Mouse (Mus musculus) forebrain, postnatal 0 days (tissue): ENCODE data around the gene 2410131K14Rik. TPM values are rescaled to one million over a fixed set of nuclear protein-coding genes. Genes with fewer than 3 reads are reported as not detected.

Experiments used
- ATAC-seq: fragments of 200-750 bp; cut with Nextera tagmentation; 2 replicates; pipeline ENCODE4 v1.8.0; 2017; ENCODE audit warnings: mild to moderate bottlenecking, moderate library complexity
- DNase-seq: peaks from one replicate; pipeline ENCODE4 v3.0.0-alpha.2; 2015
- H3K27ac ChIP-seq: fragments of 300-500 bp; sonication (generic); 2 replicates; pipeline ENCODE4 v1.5.1; 2014; ENCODE audit warnings: low read depth, mild to moderate bottlenecking, antibody characterized with exemption, low read length, moderate library complexity, mixed read lengths
- H3K27me3 ChIP-seq: fragments of 300-500 bp; sonication (generic); 2 replicates; pipeline ENCODE4 v1.6.1; 2014; ENCODE audit warnings: mild to moderate bottlenecking, low read length, mixed read lengths; ENCODE audit not compliant: insufficient read depth
- H3K36me3 ChIP-seq: fragments of 300-500 bp; sonication (generic); 2 replicates; pipeline ENCODE4 v1.6.1; 2014; ENCODE audit warnings: mild to moderate bottlenecking, moderate library complexity; ENCODE audit not compliant: insufficient read depth
- H3K4me1 ChIP-seq: fragments of 300-500 bp; sonication (generic); 2 replicates; pipeline ENCODE4 v1.6.1; 2014; ENCODE audit warnings: antibody characterized with exemption; ENCODE audit not compliant: insufficient read depth
- H3K4me2 ChIP-seq: fragments of 300-500 bp; sonication (generic); 2 replicates; pipeline ENCODE4 v1.6.1; 2014; ENCODE audit warnings: low read depth, mild to moderate bottlenecking, moderate library complexity
- H3K4me3 ChIP-seq: fragments of 300-500 bp; sonication (generic); 2 replicates; pipeline ENCODE4 v1.5.1; 2014; ENCODE audit warnings: low read depth, low read length, mixed read lengths
- H3K9ac ChIP-seq: fragments of 300-500 bp; sonication (generic); 2 replicates; pipeline ENCODE4 v1.6.1; 2014; ENCODE audit warnings: mild to moderate bottlenecking
- H3K9me3 ChIP-seq: fragments of 300-500 bp; sonication (generic); 2 replicates; pipeline ENCODE4 v1.6.1; 2016; ENCODE audit warnings: low read length
- CTCF ChIP-seq: sonication (generic); IDR thresholded peaks from 2 replicates; pipeline ENCODE4 v1.5.1; 2016; ENCODE audit warnings: antibody characterized with exemption, control low read depth, low read depth
- WGBS: fragments of 180-500 bp; shearing (Covaris S2); extraction: QIAGEN DNeasy Blood & Tissue Kit; methylation state at CpG from one replicate; pipeline ENCODE4 v1.1.7; 2014; 5-methylcytosine and 5-hydroxymethylcytosine counted together
- polyA plus RNA-seq: library from polyadenylated mRNA; unstranded; fragments of >200 nt; fragmentation: Nextera tagmentation; extraction: Ambion mirVana; gene quantifications from 2 replicates; pipeline ENCODE4 v1.2.1, GENCODE M21; 2015
- total RNA-seq: library from RNA; depleted of rRNA; stranded (reverse); fragments of >200 nt; gene quantifications from 2 replicates; pipeline ENCODE4 v1.2.3, GENCODE M21; 2014

Gene 2410131K14Rik
- total and polyA plus RNA-seq, 2 experiments from 2014 or later = 19.1 to 31.2 TPM

DNA sequence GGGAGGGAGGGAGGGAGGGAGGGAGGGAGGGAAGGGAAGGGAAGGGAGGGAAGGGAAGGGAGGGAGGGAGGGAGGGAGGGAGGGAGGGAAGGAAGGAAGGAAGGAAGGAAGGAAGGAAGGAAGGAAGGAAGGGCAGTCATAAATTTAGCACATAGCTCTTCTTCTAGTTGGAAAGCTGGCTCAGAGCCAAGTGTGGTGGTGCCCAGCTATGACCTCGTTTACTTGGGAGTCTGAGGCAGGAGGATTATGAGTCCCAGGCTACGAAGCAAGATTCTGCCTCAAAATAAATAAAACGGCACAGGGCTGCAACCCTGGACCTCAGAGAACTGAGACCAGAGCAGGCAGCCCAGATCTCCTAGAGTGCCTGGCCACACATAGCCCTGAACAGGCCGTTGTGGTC is 47.4 kb downstream of the 2410131K14Rik start:
- H3K4me3 ChIP-seq = no peak overlapping the region

DNA sequence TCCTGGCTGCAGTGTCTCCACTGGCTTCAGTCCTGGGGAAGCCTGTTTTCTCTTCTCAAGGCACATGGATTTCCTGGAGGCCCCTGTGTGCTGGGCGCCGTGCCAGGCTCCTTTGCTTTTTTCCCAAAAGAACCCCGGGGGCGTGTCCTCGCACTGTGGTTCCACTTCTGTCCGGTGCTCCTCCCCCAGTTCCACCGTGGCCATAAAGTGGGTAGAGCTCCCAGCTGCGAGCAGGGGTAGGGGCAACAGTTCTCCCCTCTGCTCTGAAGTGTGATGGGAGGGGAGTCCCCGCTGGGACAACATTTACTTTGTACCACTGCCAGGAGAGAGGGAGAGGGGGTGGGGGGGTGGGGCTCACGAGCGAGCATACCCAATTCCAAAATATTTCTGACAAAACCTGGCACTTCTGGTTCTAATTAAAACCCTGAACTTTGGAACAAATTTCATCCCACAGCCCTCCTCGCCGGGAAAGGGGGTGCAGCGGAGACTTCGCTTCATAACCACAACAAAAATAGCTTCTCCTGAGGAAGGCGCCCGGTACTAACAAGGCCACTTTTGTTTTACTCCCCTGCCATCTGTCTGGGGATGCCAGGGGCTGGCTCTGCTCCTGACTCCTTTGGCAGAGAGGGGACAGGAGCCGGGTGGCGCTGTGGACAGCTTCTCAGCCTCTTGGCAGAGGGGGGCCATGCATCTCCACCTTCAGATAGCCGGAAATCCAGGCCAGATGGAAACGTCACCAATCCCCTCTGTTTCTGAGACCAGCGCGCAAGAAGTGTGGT is 49.2 kb downstream of the 2410131K14Rik start:
- DNase-seq = peak; percentile 85
- H3K27ac ChIP-seq = peak overlapping the region; percentile 15; the same call in 1 of the 2 replicates
- H3K9me3 ChIP-seq = no peaks in the 10 kb centered on the region
- ATAC-seq = peak; percentile 89
- peak; percentile 33 for TF ChIP-seq CTCF
- H3K4me1 ChIP-seq = 0 out of 2 replicates have a peak, but pooled peaks cover 9% of the 10 kb centered on the region
- no peak overlapping the region for H3K9ac ChIP-seq
- no peaks in the 10 kb centered on the region for H3K36me3 ChIP-seq
- H3K4me3 ChIP-seq = no peak overlapping the region
- H3K27me3 ChIP-seq = no peaks in the 10 kb centered on the region
- WGBS = 8% methylated on average over 23 of the region's 23 CpGs
- H3K4me2 ChIP-seq = peak overlapping the region; percentile 36

More for the DNA sequence above, 47.4 kb downstream of the 2410131K14Rik start:
- H3K9me3 ChIP-seq = no peaks in the 10 kb centered on the region
- 0 out of 2 replicates have a peak, but pooled peaks cover 3% of the 10 kb centered on the region for H3K4me1 ChIP-seq
- DNase-seq = no peak
- H3K9ac ChIP-seq = no peak overlapping the region
- H3K36me3 ChIP-seq = no peaks in the 10 kb centered on the region
- WGBS = 48% methylated on average over 4 of the region's 4 CpGs
- H3K27ac ChIP-seq = no peak overlapping the region
- H3K27me3 ChIP-seq = no peaks in the 10 kb centered on the region
- no peak for TF ChIP-seq CTCF
- H3K4me2 ChIP-seq = no peak overlapping the region
- no peak for ATAC-seq

DNA sequence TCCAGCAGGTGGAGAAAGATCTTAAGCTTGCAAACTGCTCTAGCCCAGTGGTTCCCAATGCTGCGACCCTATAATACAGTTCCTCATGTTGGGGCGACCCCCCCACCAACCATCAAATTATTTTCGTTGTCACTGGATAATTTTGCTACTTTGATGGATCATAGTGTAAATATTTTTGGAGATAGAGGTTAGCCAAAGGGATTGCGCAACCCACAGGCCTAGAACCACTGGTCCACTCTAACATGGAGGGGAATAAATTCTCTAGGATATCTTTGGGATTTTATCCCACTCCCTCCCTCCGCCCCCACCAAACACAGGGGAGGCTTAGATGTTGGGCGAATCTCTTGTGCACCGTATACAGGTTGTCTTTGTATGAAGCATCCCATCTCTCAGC is 49.8 kb downstream of the 2410131K14Rik start:
- no peak for TF ChIP-seq CTCF
- no peak overlapping the region for H3K4me3 ChIP-seq
- no peak overlapping the region for H3K9ac ChIP-seq
- no peak for ATAC-seq
- 86% methylated on average over 7 of the region's 7 CpGs for WGBS
- H3K27ac ChIP-seq = no peak overlapping the region
- no peaks in the 10 kb centered on the region for H3K27me3 ChIP-seq
- H3K9me3 ChIP-seq = no peaks in the 10 kb centered on the region
- H3K36me3 ChIP-seq = no peaks in the 10 kb centered on the region
- no peak for DNase-seq
- H3K4me2 ChIP-seq = peak overlapping the region; percentile 36; the same call in 1 of the 2 replicates
- 0 out of 2 replicates have a peak, but pooled peaks cover 9% of the 10 kb centered on the region for H3K4me1 ChIP-seq

DNA sequence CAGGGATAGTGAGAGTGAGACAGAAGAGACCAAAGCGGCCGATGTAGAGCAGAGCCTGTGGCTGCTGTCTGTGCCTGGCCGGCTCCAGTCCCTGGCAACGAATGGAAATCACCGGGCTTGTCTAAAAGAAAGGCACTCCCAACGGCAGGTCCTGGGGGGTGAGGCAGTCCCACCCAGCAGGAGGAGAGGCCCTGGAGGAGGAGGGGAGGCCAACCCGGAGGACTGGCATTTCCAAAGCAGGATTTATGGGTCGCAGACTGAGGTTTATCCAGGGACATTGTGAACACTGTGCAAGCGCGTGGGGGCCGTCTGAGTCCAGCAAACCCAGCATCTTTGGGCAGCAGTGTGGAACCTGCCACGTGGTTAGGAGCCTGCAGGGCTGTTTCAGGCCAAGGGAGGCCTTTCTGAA is 52.3 kb downstream of the 2410131K14Rik start:
- Histone ChIP-seq H3K27me3 (no peaks in the 10 kb centered on the region), H3K4me2 (no peak overlapping the region), H3K4me3 (no peak overlapping the region), H3K4me1 (0 out of 2 replicates have a peak, but pooled peaks cover 9% of the 10 kb centered on the region), H3K36me3 (no peaks in the 10 kb centered on the region), H3K9ac (no peak overlapping the region), H3K9me3 (no peaks in the 10 kb centered on the region), H3K27ac (no peak overlapping the region)
- 28% methylated on average over 12 of the region's 12 CpGs for WGBS
- no peak for TF ChIP-seq CTCF
- DNase-seq = no peak
- no peak; the same call in 1 of the 2 replicates for ATAC-seq

DNA sequence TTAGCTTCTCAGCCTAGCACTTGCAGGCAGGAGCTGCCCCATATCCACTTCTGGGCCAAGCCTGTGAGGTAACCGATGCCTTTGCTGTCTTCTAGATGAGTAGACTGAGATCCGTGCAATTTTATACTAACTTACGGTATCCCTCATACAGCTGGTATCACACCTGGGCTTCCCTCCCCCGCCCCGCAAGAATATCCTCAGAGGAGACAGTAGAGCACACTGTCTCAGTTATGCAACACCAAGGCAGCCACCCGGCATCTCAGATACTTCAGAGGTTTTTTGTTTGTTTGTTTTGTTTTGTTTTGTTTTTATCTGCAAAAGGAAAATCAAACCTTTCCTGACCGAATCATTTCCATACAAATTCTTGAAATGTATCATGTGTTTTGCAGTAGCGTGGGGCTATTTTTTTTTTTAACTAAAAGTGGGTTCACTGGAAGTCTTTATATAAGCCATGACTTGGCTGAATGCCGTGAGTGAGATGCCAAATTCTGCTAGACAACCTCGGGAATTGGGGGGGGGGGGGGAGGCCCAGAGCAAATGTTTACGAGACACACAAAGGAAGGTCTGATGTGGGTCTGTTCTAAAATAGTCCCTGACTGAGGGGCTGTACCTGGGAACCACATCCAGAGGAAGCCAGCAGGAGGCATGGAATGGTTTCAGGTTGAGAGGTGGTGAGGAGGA is 54.8 kb downstream of the 2410131K14Rik start:
- Histone ChIP-seq H3K27ac (no peak overlapping the region), H3K9ac (no peak overlapping the region), H3K4me3 (no peak overlapping the region), H3K36me3 (no peaks in the 10 kb centered on the region), H3K4me1 (0 out of 2 replicates have a peak, but pooled peaks cover 6% of the 10 kb centered on the region), H3K4me2 (no peak overlapping the region), H3K27me3 (no peaks in the 10 kb centered on the region), H3K9me3 (no peaks in the 10 kb centered on the region)
- DNase-seq (no peak), ATAC-seq (no peak)
- 62% methylated on average over 11 of the region's 11 CpGs for WGBS
- TF ChIP-seq CTCF = no peak

DNA sequence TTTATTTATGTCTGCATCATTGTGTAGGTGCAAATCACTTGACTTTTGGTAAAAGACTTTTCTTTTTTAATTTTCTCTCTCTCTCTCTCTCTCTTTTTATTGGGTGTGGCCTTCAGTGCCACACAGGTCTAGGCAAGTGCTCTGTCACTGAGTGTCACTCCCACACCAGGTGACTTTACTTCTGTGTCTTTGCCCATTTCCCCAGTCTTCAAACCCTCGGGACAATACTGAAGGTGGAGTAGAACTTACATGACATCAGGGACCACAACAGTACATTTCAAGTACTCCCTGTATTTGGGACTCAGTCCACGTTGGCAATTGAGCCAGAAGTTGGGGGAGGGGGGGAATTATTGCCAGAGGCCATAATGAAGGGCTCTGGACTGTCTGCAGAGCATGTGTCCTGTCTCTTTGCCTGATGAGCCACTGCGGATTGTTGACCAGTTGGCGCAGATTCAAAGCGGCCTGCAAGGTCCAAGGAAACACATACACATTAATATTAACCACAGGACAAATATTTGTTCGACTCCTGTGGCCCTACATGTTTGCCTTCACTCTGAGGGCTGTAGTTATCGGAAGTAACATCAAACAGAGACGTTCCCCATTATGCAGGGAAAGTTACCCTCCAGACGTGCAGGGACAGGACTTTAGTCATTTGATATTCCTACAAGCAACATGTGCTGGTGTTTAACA is 57.6 kb downstream of the 2410131K14Rik start:
- H3K9me3 ChIP-seq = no peaks in the 10 kb centered on the region
- no peak overlapping the region for H3K9ac ChIP-seq
- no peak for TF ChIP-seq CTCF
- 0 out of 2 replicates have a peak, but pooled peaks cover 6% of the 10 kb centered on the region for H3K4me1 ChIP-seq
- no peaks in the 10 kb centered on the region for H3K27me3 ChIP-seq
- 68% methylated on average over 9 of the region's 9 CpGs for WGBS
- ATAC-seq (no peak), DNase-seq (no peak)
- no peak overlapping the region for H3K4me3 ChIP-seq
- no peak overlapping the region for H3K27ac ChIP-seq
- H3K36me3 ChIP-seq = no peaks in the 10 kb centered on the region
- H3K4me2 ChIP-seq = no peak overlapping the region
